Mouse (Mus musculus) liver, embryonic 11.5 days (tissue): ENCODE data around the gene Cstb. TPM values are rescaled to one million over a fixed set of nuclear protein-coding genes. Genes with fewer than 3 reads are reported as not detected.
"Not testable (repeated sequence)": the region's sequence is repeated elsewhere in the genome, so short reads cannot be mapped to it uniquely, and the experiment has no call there.

Source experiments
- ATAC-seq: fragments of 200-750 bp; cut with Nextera tagmentation; replicated peaks from 2 replicates; pipeline ENCODE4 v1.8.0; 2017; ENCODE audit warnings: moderate number of reproducible peaks, mild to moderate bottlenecking, moderate TSS enrichment, moderate library complexity; ENCODE audit not compliant: low FRiP score
- DNase-seq: peaks from one replicate; pipeline ENCODE4 v3.0.0-alpha.2; 2017; ENCODE audit warnings: low spot score
- H3K27ac ChIP-seq: fragments of 300-500 bp; sonication (generic); 2 replicates; pipeline ENCODE4 v1.5.1; 2014; ENCODE audit warnings: mild to moderate bottlenecking, low read depth, low read length, control low read depth
- H3K27me3 ChIP-seq: fragments of 300-500 bp; sonication (generic); replicated peaks from 2 replicates; pipeline ENCODE4 v1.6.1; 2014; ENCODE audit warnings: low read length, mixed read lengths; ENCODE audit not compliant: control insufficient read depth, insufficient read depth
- H3K36me3 ChIP-seq: fragments of 300-500 bp; sonication (generic); 2 replicates; pipeline ENCODE4 v1.6.1; 2014; ENCODE audit warnings: mild to moderate bottlenecking, low read length, moderate library complexity, mixed read lengths; ENCODE audit not compliant: control insufficient read depth, insufficient read depth
- H3K4me1 ChIP-seq: fragments of 300-500 bp; sonication (generic); replicated peaks from 2 replicates; pipeline ENCODE4 v1.6.1; 2014; ENCODE audit warnings: low read length, mixed read lengths; ENCODE audit not compliant: control insufficient read depth, insufficient read depth
- H3K4me2 ChIP-seq: fragments of 300-500 bp; sonication (generic); 2 replicates; pipeline ENCODE4 v1.6.1; 2014; ENCODE audit warnings: mild to moderate bottlenecking, control low read depth, moderate library complexity
- H3K4me3 ChIP-seq: fragments of 300-500 bp; sonication (generic); 2 replicates; pipeline ENCODE4 v1.5.1; 2014; ENCODE audit warnings: low read depth, low read length, control low read depth
- H3K9ac ChIP-seq: fragments of 300-500 bp; sonication (generic); 2 replicates; pipeline ENCODE4 v1.6.1; 2014; ENCODE audit warnings: low read depth, low read length, control low read depth
- H3K9me3 ChIP-seq: fragments of 300-500 bp; sonication (generic); 2 replicates; pipeline ENCODE4 v1.6.1; 2016; ENCODE audit warnings: low read length, inconsistent platforms, mixed read lengths; ENCODE audit not compliant: control insufficient read depth
- WGBS: fragments of 180-500 bp; shearing (Covaris S2); extraction: QIAGEN DNeasy Blood & Tissue Kit; methylation state at CpG from one replicate; pipeline ENCODE4 v1.1.7; 2014; 5-methylcytosine and 5-hydroxymethylcytosine counted together
- polyA plus RNA-seq: library from polyadenylated mRNA; unstranded; fragments of >200 nt; fragmentation: Nextera tagmentation; extraction: Ambion mirVana; gene quantifications from 2 replicates; pipeline ENCODE4 v1.2.1, GENCODE M21; 2014

The Cstb gene
- polyA plus RNA-seq, 1 experiment from 2014 or later = 148 TPM

DNA sequence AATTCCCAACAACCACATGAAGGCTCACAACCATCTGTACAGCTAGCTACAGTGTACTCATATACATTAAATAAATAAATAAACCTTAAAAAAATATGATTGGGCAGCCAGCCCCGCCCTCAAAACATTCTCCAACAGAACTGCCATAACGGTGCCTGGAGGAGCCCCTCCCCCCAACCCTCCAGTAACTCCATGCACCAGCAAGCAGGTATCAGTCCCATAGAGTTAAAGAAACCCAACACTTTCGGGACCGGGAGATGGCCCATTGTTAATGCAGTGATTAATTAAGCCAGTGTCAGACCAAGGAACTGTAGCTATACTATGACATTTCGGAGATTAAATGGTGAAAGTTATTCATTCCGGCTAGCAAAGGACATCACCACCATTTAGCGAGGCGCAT, 13.6 kb upstream of the Cstb start:
- WGBS = 12% methylated on average over 8 of the region's 8 CpGs
- H3K36me3 ChIP-seq = peaks cover 36% of the 10 kb centered on the region
- peak overlapping the region; percentile 95 for H3K4me2 ChIP-seq
- 0 out of 2 replicates have a peak overlapping the region, but pooled peaks have one; percentile 67 for H3K27ac ChIP-seq
- peak overlapping the region; percentile 93 for H3K9ac ChIP-seq
- no peak for ATAC-seq
- DNase-seq = no peak
- H3K4me3 ChIP-seq = peak overlapping the region; percentile 97
- H3K27me3 ChIP-seq = no peaks in the 10 kb centered on the region
- H3K9me3 ChIP-seq = no peaks in the 10 kb centered on the region
- H3K4me1 ChIP-seq = peaks cover 10% of the 10 kb centered on the region

DNA sequence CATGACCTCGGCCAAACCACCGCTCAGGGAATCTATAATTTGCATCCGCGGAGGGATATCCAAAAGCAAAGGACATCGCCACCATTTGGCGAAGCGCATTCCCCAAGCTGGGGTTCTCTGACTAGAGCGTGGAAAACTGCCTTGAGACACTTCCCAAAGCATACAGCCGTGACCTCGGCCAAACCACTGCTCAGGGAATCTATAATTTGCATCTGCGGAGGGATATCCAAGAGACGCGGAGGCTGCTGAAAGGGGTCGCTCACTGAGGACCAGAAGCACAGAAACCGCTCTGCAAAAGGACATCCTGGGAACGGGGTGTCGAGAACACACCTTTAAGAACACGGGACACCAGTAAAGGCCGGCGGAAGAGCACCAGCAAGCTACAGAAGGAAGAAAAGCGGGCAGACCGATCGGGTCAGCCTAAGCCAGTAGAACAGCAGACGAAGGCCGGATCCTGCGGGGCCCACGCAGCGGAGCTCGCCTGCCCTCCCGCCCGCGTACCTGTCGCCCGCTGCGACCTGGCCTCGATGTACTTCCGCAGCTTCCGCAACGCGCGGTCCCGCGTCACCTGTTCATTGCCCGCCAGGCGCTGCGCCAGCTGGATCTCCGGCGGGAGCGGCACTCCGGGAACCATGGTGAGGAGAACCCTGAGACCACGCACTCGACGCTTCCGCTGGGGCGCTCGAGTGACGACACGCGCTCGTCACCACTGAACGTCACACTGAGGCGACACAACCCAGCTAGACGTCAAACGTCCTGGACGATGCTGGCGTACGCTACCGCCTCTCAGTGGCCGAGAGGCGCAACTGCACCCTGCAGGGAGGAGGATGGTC, 12.9 kb upstream of the Cstb start, which contains the start of gene Rrp1:
Gene Rrp1, minus strand, starts transcription at position 725 of the 833 bp plus-strand sequence.
- Histone ChIP-seq H3K27ac (peak within 1 kb of the TSS; percentile 67; the same call in 1 of the 2 replicates), H3K36me3 (peaks cover 29% of the 10 kb centered on the region), H3K4me2 (peak within 1 kb of the TSS; percentile 95), H3K9me3 (no peaks in the 10 kb centered on the region), H3K4me3 (peak within 1 kb of the TSS; percentile 97), H3K9ac (peak within 1 kb of the TSS; percentile 93), H3K27me3 (no peaks in the 10 kb centered on the region), H3K4me1 (peaks cover 5% of the 10 kb centered on the region)
- under 1% methylated on average over 69 of the region's 70 CpGs for WGBS
- ATAC-seq (peak; percentile 90), DNase-seq (peak; percentile 95)

DNA sequence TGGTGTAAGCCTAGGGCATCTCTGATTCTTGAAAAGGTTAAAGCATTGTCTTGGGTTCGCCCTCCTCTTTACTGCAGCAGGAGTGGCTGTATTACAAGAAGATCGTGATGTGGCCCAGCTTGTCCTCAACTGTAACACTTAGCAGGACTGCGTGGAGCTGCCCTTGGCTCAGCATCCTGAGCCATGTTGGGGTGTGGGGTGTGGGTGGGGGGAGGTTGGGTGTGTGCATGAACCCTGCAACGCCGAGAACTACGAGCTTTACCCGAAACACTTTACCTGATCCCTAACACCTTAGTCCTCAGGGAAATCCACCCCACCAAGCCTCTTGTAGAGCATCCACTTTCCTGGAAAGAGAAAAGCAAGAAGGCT, 12.3 kb upstream of the Cstb start:
- 0 out of 2 replicates have a peak, but pooled peaks cover 3% of the 10 kb centered on the region for H3K4me1 ChIP-seq
- DNase-seq (no peak), ATAC-seq (no peak; the same call in 1 of the 2 replicates)
- H3K4me3 ChIP-seq = peak overlapping the region; percentile 97
- WGBS = 34% methylated on average over 7 of the region's 7 CpGs
- H3K27ac ChIP-seq = no peak overlapping the region
- H3K27me3 ChIP-seq = no peaks in the 10 kb centered on the region
- no peaks in the 10 kb centered on the region for H3K9me3 ChIP-seq
- H3K4me2 ChIP-seq = peak overlapping the region; percentile 95
- peak overlapping the region; percentile 43; the same call in 1 of the 2 replicates for H3K9ac ChIP-seq
- H3K36me3 ChIP-seq = peaks cover 25% of the 10 kb centered on the region

DNA sequence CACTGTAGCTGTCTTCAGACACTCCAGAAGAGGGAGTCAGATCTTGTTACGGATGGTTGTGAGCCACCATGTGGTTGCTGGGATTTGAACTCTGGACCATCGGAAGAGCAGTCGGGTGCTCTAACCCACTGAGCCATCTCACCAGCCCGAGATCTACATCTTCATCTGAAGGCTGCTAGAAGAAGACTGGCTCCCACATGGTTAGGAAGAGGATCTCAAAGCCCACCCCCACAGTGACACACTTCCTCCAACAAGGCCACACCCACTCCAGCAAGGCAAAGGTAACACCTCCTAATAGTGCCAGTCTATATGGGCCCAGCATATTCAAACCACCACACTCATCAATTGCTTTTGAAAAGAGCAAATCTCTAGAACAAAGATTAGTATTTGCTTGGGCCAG, 10.5 kb upstream of the Cstb start:
- not testable (repeated sequence) for H3K4me2 ChIP-seq, H3K4me1 ChIP-seq, DNase-seq, H3K4me3 ChIP-seq, H3K9me3 ChIP-seq, ATAC-seq, H3K36me3 ChIP-seq, H3K27me3 ChIP-seq, H3K9ac ChIP-seq, H3K27ac ChIP-seq
- 85% methylated on average over 3 of the region's 4 CpGs for WGBS

DNA sequence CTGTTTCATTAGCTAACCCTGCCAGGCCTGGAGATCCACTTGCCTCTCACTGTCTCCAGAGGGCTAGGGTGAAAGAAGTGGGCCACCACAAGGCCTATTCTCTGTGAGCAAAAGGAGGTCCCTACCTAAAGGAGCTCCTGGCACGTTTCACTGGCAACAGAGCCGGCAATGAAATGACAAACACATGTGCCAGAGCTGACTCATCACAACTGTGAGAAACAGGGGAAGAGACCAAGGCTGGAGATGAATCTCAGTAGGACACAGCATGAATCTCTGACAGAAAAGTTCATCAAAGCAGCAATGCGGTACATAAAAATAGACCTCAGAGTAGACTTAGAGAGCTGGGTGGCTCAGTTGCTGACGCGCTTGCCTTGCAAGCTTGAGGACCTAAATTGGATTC, 7.6 kb upstream of the Cstb start:
- no peaks in the 10 kb centered on the region for H3K4me1 ChIP-seq
- no peaks in the 10 kb centered on the region for H3K27me3 ChIP-seq
- H3K9ac ChIP-seq = no peak overlapping the region
- H3K4me3 ChIP-seq = no peak overlapping the region
- DNase-seq = no peak
- no peak overlapping the region for H3K4me2 ChIP-seq
- WGBS = 59% methylated on average over 5 of the region's 5 CpGs
- ATAC-seq = no peak
- H3K9me3 ChIP-seq = no peaks in the 10 kb centered on the region
- no peak overlapping the region for H3K27ac ChIP-seq
- no peaks in the 10 kb centered on the region for H3K36me3 ChIP-seq

DNA sequence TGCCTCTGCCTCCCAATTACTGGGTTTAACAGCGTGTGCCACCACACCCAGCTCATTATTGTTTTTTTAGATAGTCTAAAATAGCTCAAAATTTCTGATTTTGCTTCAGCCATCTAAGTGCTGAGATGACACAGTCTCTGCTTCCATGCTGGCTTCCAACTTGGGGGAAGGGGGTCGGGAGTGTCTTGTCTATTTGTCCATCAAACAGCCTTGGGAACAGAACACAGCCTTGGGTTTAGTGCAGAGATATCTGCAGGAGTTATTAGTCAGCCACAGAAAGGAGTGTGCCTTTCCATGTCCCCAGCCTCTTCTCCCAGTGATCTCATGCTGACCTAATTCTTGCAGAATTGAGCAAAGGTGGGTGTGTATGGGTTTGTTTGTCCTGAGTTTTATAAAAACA, 6.7 kb upstream of the Cstb start:
- ATAC-seq (no peak), DNase-seq (no peak)
- H3K27ac ChIP-seq = no peak overlapping the region
- no peak overlapping the region for H3K4me3 ChIP-seq
- no peaks in the 10 kb centered on the region for H3K9me3 ChIP-seq
- H3K4me1 ChIP-seq = no peaks in the 10 kb centered on the region
- no peaks in the 10 kb centered on the region for H3K36me3 ChIP-seq
- no peak overlapping the region for H3K9ac ChIP-seq
- 71% methylated on average over 2 of the region's 2 CpGs for WGBS
- H3K4me2 ChIP-seq = no peak overlapping the region
- no peaks in the 10 kb centered on the region for H3K27me3 ChIP-seq

DNA sequence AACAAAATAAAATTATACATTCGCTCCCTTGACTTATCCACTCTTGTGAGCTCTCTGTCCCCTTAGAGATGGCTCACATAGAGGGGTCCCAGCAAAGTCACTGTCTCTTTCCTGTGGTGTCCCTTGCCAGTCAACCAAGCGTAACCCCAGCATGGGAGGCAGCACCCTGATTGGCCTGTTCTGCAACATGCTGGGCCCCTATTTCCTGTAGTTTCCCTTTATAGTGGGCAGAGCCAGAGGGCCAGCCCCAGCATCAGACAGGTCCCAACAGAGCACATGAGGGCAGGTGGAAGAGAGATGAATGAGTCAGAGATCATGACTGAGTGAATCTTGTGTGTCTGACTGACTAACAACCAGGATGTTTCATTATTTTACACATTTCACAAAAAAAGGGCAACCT, 4.5 kb upstream of the Cstb start:
- ATAC-seq (no peak), DNase-seq (no peak)
- Histone ChIP-seq H3K4me3 (no peak overlapping the region), H3K36me3 (no peaks in the 10 kb centered on the region), H3K27me3 (no peaks in the 10 kb centered on the region), H3K27ac (no peak overlapping the region), H3K9ac (no peak overlapping the region), H3K4me1 (no peaks in the 10 kb centered on the region), H3K4me2 (no peak overlapping the region), H3K9me3 (no peaks in the 10 kb centered on the region)
- WGBS = 92% methylated on average over 2 of the region's 2 CpGs

DNA sequence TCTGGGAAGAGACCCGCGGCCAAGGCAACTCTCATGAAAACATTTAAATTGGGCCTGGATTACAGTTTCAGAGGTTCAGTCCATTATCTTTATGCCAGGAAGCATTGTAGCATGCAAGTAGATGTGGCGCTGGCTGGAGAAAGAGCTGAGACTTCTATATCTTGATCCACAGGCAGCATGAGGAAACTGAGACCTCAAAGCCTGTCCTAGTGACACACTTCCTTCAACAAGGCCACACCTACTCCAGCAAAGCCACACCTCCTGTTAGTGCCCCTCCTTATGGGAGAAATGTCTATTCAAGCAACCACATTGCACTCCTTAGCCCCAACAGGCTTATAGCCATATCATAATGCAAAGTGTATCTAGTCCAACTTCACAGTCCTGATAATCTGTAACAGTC, 2.9 kb upstream of the Cstb start:
- Histone ChIP-seq H3K4me2 (no peak overlapping the region), H3K27me3 (no peaks in the 10 kb centered on the region), H3K4me3 (no peak overlapping the region), H3K4me1 (peaks cover 3% of the 10 kb centered on the region; the same call in 1 of the 2 replicates), H3K36me3 (no peaks in the 10 kb centered on the region), H3K27ac (no peak overlapping the region), H3K9ac (no peak overlapping the region), H3K9me3 (no peaks in the 10 kb centered on the region)
- WGBS = 73% methylated on average over 3 of the region's 3 CpGs
- ATAC-seq = no peak
- no peak for DNase-seq
